Mouse (Mus musculus): ENCODE data around the gene Phldb2.

The Phldb2 gene

GRCm38 (mm10) chr16:45736724-45737123, 216.7 kb downstream of the Phldb2 start:
- DNase-seq (ENCODE audit: low read depth, low spot score), result no peak

- no peak for DNase-seq (ENCODE audit: low read depth, low spot score)
Observed at GRCm38 (mm10) chr16:45729163-45729562, 224.2 kb downstream of the Phldb2 start.

- no peak for DNase-seq (ENCODE audit: low read depth, low spot score)
Observed at GRCm38 (mm10) chr16:45724742-45725102, 228.7 kb downstream of the Phldb2 start.

- no peak for DNase-seq (ENCODE audit: low read depth, low spot score)
Observed at GRCm38 (mm10) chr16:45724061-45724741, 229.2 kb downstream of the Phldb2 start, which contains the start of gene Tagln3. Tagln3 (minus strand) TSS chr16:45724608.

- no peak for DNase-seq (ENCODE audit: low read depth, low spot score)
Observed at GRCm38 (mm10) chr16:45723172-45723901, 230.1 kb downstream of the Phldb2 start.

GRCm38 (mm10) chr16:45722460-45722951, 230.9 kb downstream of the Phldb2 start:
- no peak for DNase-seq (ENCODE audit: low read depth, low spot score)

GRCm38 (mm10) chr16:45720022-45720630, 233.3 kb downstream of the Phldb2 start:
- DNase-seq (ENCODE audit: low read depth, low spot score), result no peak

GRCm38 (mm10) chr16:45718296-45718695, 235.1 kb downstream of the Phldb2 start:
- DNase-seq (ENCODE audit: low read depth, low spot score), result no peak

GRCm38 (mm10) chr16:45714489-45715150, 238.8 kb downstream of the Phldb2 start:
- no peak for DNase-seq (ENCODE audit: low read depth, low spot score)

GRCm38 (mm10) chr16:45713878-45714277, 239.5 kb downstream of the Phldb2 start:
- no peak for DNase-seq (ENCODE audit: low read depth, low spot score)

GRCm38 (mm10) chr16:45713261-45713660, 240.1 kb downstream of the Phldb2 start:
- no peak for DNase-seq (ENCODE audit: low read depth, low spot score)

- DNase-seq (ENCODE audit: low read depth, low spot score), result no peak
Observed at GRCm38 (mm10) chr16:45711263-45711662, 242.1 kb downstream of the Phldb2 start.

- DNase-seq (ENCODE audit: low read depth, low spot score), result no peak
Observed at GRCm38 (mm10) chr16:45699301-45699700, 254.1 kb downstream of the Phldb2 start.

- no peak for DNase-seq (ENCODE audit: low read depth, low spot score)
Observed at GRCm38 (mm10) chr16:45697996-45698395, 255.4 kb downstream of the Phldb2 start.

Measured in retina, adult 2 months (tissue).